Mouse (Mus musculus): Measurements from ENCODE around the gene Tmeff2. TPM values are rescaled to one million over a fixed set of nuclear protein-coding genes. Genes with fewer than 3 reads are reported as not detected.
A peak's percentile ranks its signal among the peaks of the same experiment; 100 is the strongest.

Tmeff2 gene
- polyA plus RNA-seq, 1 experiment from 2014 or later = 24.6 TPM

DNA sequence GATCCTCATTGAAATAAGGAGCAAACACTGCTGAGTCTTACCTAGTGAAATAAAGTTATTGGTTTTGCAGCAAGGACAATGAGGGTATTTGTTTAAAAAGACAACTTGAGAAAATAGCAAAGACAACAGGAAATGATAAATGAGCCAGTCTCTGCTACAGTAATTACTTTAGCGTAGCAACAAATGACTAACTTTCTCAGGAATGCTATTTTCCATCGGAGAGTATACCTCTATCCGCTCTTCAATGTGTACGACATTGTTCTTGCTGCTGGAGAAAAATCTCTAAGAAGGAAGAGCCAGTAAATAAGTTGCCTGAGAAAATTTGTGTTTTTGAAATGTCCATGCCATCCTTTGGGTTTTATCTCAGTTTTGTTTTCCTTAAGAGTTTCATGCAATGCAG is 245.2 kb downstream of the Tmeff2 start:
- Histone ChIP-seq H3K9ac (ENCODE audit: low read length) (no peak overlapping the region), H3K27me3 (replicated peaks; ENCODE audit: control insufficient read depth, insufficient read depth, low read length) (no peaks in the 10 kb centered on the region), H3K36me3 (ENCODE audit: control insufficient read depth, insufficient read depth, low read length) (no peaks in the 10 kb centered on the region), H3K4me2 (ENCODE audit: low read length) (no peak overlapping the region), H3K4me3 (ENCODE audit: low read depth, low read length) (no peak overlapping the region), H3K27ac (ENCODE audit: low read depth, low read length) (no peak overlapping the region), H3K4me1 (ENCODE audit: control insufficient read depth, insufficient read depth, low read length) (no peaks in the 10 kb centered on the region), H3K9me3 (replicated peaks; ENCODE audit: control insufficient read depth, low read length) (no peaks in the 10 kb centered on the region)
- no peak for DNase-seq (ENCODE audit: low spot score)
- ATAC-seq = no peak
- 89% methylated on average over 4 of the region's 4 CpGs for WGBS

DNA sequence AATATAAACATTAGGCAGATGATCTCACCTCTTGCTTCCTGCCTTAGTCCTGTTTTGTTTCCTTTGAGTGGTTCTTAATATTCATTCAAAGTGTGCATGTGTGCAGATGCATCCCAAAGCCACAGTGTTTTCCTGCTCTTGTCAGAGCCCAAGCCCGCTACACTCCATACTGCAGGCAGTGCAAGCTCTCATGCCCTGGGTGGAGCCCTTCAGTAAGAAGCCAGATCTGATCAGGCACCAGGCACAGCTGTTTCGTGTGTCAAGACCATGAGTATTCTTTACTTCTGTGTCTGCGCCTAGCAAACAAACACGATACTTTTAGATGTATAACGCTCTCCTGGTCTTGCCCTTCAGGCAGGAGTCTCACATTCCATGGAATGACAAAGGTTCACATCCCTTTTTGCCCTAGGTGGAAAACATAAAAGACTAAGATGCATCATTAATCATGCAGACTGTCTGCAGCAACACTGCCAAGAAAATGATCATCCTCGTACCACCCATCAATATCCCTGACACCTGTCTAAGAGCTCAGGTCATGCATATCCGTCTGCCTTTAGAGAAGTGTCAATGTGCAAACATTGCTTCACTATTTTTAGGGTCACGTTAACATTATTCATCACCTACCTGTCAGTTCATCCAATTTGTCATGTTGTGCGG is 248.2 kb downstream of the Tmeff2 start:
- Histone ChIP-seq H3K9me3 (replicated peaks; ENCODE audit: control insufficient read depth, low read length) (no peaks in the 10 kb centered on the region), H3K4me2 (ENCODE audit: low read length) (no peak overlapping the region), H3K36me3 (ENCODE audit: control insufficient read depth, insufficient read depth, low read length) (no peaks in the 10 kb centered on the region), H3K4me1 (ENCODE audit: control insufficient read depth, insufficient read depth, low read length) (no peaks in the 10 kb centered on the region), H3K9ac (ENCODE audit: low read length) (no peak overlapping the region), H3K27ac (ENCODE audit: low read depth, low read length) (no peak overlapping the region), H3K4me3 (ENCODE audit: low read depth, low read length) (no peak overlapping the region), H3K27me3 (replicated peaks; ENCODE audit: control insufficient read depth, insufficient read depth, low read length) (no peaks in the 10 kb centered on the region)
- peak; percentile 46; the same call in 1 of the 2 replicates for ATAC-seq
- 80% methylated on average over 9 of the region's 9 CpGs for WGBS
- DNase-seq (ENCODE audit: low spot score) = no peak

DNA sequence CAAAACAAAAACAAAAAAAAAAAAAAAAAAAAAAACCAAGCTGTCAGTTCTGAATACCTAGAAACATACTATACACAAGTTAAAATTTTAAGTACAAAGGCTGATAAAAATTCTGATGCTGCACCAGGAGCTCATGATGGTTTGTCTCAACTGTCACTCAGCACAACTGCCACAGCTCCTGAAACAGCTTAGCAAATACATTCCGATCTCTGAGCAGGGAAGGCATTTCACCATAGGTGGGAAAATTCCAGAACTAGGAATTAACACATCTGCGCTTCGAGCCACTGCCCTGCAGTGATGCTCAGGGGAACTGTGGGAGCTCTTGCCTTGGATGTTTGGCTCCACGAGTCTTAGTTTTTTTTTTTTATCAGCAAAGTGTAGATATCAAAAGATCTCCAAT is 249.0 kb downstream of the Tmeff2 start:
- DNase-seq (ENCODE audit: low spot score) = no peak

DNA sequence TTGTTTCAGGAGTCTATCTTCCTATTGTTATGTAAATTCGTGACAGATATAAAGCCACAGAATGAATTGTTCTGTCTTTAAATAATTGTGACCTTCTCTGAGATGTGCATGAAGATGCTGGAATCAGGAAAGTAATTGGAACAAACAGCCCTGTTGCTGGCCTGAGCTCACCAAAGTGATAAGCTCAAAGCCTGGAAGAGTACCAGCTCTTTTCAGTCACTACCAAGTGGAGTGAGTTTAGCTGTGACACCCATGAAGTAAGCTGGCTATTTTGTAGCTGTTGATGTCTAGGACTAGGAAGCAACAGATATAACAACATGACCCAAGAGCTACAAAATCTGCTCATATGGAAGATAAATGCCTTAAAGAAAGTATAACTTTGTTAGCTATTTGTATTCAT is 249.4 kb downstream of the Tmeff2 start:
- Histone ChIP-seq H3K36me3 (ENCODE audit: control insufficient read depth, insufficient read depth, low read length) (no peaks in the 10 kb centered on the region), H3K9me3 (replicated peaks; ENCODE audit: control insufficient read depth, low read length) (no peaks in the 10 kb centered on the region), H3K27ac (ENCODE audit: low read depth, low read length) (no peak overlapping the region), H3K9ac (ENCODE audit: low read length) (no peak overlapping the region), H3K27me3 (replicated peaks; ENCODE audit: control insufficient read depth, insufficient read depth, low read length) (no peaks in the 10 kb centered on the region), H3K4me2 (ENCODE audit: low read length) (no peak overlapping the region), H3K4me1 (ENCODE audit: control insufficient read depth, insufficient read depth, low read length) (no peaks in the 10 kb centered on the region), H3K4me3 (ENCODE audit: low read depth, low read length) (no peak overlapping the region)
- no peak for DNase-seq (ENCODE audit: low spot score)
- 90% methylated on average over 1 of the region's 1 CpGs for WGBS
- no peak for ATAC-seq

More for the DNA sequence above, 249.0 kb downstream of the Tmeff2 start:
- Histone ChIP-seq H3K9me3 (replicated peaks; ENCODE audit: control insufficient read depth, low read length) (no peaks in the 10 kb centered on the region), H3K4me3 (ENCODE audit: low read depth, low read length) (no peak overlapping the region), H3K4me2 (ENCODE audit: low read length) (no peak overlapping the region), H3K27ac (ENCODE audit: low read depth, low read length) (no peak overlapping the region), H3K4me1 (ENCODE audit: control insufficient read depth, insufficient read depth, low read length) (no peaks in the 10 kb centered on the region), H3K9ac (ENCODE audit: low read length) (no peak overlapping the region), H3K36me3 (ENCODE audit: control insufficient read depth, insufficient read depth, low read length) (no peaks in the 10 kb centered on the region), H3K27me3 (replicated peaks; ENCODE audit: control insufficient read depth, insufficient read depth, low read length) (no peaks in the 10 kb centered on the region)
- ATAC-seq = no peak
- 64% methylated on average over 4 of the region's 4 CpGs for WGBS

DNA sequence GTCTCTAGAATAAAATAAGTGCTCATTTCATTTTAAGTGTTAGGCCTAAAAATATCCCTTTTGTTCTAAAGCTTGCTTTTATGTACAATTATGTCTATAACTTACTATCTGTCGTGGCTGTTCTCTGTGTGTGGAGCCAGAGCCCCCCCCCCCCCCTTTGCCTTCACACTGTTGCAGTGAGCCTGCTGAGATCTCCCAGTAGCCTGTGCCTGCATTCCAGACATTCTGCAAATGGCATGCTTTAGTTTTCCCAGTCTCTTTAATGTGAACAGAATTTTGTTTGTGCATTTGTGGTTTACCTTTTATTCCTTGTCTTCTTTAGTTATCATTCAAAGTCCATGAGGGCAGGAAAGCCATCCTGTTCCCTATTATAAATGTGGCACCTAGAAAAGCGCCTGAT is 251.6 kb downstream of the Tmeff2 start:
- no peak overlapping the region for H3K4me2 ChIP-seq (ENCODE audit: low read length)

DNA sequence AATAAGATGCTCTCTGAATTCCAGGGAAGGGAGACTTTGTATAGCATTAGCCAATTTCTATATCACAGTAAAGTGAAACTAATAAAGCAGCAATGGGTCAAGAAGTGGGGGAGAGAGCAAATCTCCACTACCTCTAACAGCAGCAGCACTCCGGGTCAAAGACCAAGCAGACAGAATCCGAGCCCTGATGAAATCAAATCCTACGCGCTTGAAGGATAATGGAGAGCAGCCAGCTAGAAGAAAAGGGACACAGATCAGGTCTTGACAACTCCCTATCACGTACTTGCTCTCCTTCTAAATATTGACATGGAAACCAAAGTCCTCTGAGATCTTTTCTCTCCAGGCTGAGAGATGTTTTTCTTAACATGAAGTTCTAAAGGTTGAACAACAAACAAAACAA is 252.4 kb downstream of the Tmeff2 start:
- Histone ChIP-seq H3K27ac (ENCODE audit: low read depth, low read length) (no peak overlapping the region), H3K4me2 (ENCODE audit: low read length) (no peak overlapping the region), H3K36me3 (ENCODE audit: control insufficient read depth, insufficient read depth, low read length) (no peaks in the 10 kb centered on the region), H3K27me3 (replicated peaks; ENCODE audit: control insufficient read depth, insufficient read depth, low read length) (no peaks in the 10 kb centered on the region), H3K9me3 (replicated peaks; ENCODE audit: control insufficient read depth, low read length) (no peaks in the 10 kb centered on the region), H3K4me3 (ENCODE audit: low read depth, low read length) (no peak overlapping the region), H3K9ac (ENCODE audit: low read length) (no peak overlapping the region), H3K4me1 (ENCODE audit: control insufficient read depth, insufficient read depth, low read length) (no peaks in the 10 kb centered on the region)
- no peak for DNase-seq (ENCODE audit: low spot score)
- no peak for ATAC-seq
- 29% methylated on average over 5 of the region's 5 CpGs for WGBS

More for the DNA sequence above, 251.6 kb downstream of the Tmeff2 start:
- Histone ChIP-seq H3K4me3 (ENCODE audit: low read depth, low read length) (no peak overlapping the region), H3K27me3 (replicated peaks; ENCODE audit: control insufficient read depth, insufficient read depth, low read length) (no peaks in the 10 kb centered on the region), H3K27ac (ENCODE audit: low read depth, low read length) (no peak overlapping the region), H3K4me1 (ENCODE audit: control insufficient read depth, insufficient read depth, low read length) (no peaks in the 10 kb centered on the region), H3K36me3 (ENCODE audit: control insufficient read depth, insufficient read depth, low read length) (no peaks in the 10 kb centered on the region), H3K9me3 (replicated peaks; ENCODE audit: control insufficient read depth, low read length) (no peaks in the 10 kb centered on the region), H3K9ac (ENCODE audit: low read length) (no peak overlapping the region)
- DNase-seq (ENCODE audit: low spot score) (no peak), ATAC-seq (no peak)
- 46% methylated on average over 2 of the region's 2 CpGs for WGBS

- DNase-seq (ENCODE audit: low spot score) (no peak), ATAC-seq (no peak)
- no peak overlapping the region for H3K4me2 ChIP-seq (ENCODE audit: low read length)
- no peaks in the 10 kb centered on the region for H3K36me3 ChIP-seq (ENCODE audit: control insufficient read depth, insufficient read depth, low read length)
- H3K9me3 ChIP-seq (replicated peaks; ENCODE audit: control insufficient read depth, low read length) = no peaks in the 10 kb centered on the region
- no peak overlapping the region for H3K9ac ChIP-seq (ENCODE audit: low read length)
- H3K27ac ChIP-seq (ENCODE audit: low read depth, low read length) = no peak overlapping the region
- H3K4me1 ChIP-seq (ENCODE audit: control insufficient read depth, insufficient read depth, low read length) = no peaks in the 10 kb centered on the region
- no peaks in the 10 kb centered on the region for H3K27me3 ChIP-seq (replicated peaks; ENCODE audit: control insufficient read depth, insufficient read depth, low read length)
- WGBS = 84% methylated on average over 2 of the region's 2 CpGs
- no peak overlapping the region for H3K4me3 ChIP-seq (ENCODE audit: low read depth, low read length)
Measured at GRCm38 (mm10) chr1:51184276-51184675, 283.8 kb downstream of the Tmeff2 start.

GRCm38 (mm10) chr1:51189008-51189407 is 288.6 kb downstream of the Tmeff2 start:
- Histone ChIP-seq H3K9me3 (replicated peaks; ENCODE audit: control insufficient read depth, low read length) (no peaks in the 10 kb centered on the region), H3K9ac (ENCODE audit: low read length) (no peak overlapping the region), H3K4me2 (ENCODE audit: low read length) (no peak overlapping the region), H3K4me1 (ENCODE audit: control insufficient read depth, insufficient read depth, low read length) (no peaks in the 10 kb centered on the region), H3K27me3 (replicated peaks; ENCODE audit: control insufficient read depth, insufficient read depth, low read length) (no peaks in the 10 kb centered on the region), H3K27ac (ENCODE audit: low read depth, low read length) (no peak overlapping the region), H3K4me3 (ENCODE audit: low read depth, low read length) (no peak overlapping the region), H3K36me3 (ENCODE audit: control insufficient read depth, insufficient read depth, low read length) (no peaks in the 10 kb centered on the region)
- ATAC-seq (no peak), DNase-seq (ENCODE audit: low spot score) (no peak)
- 92% methylated on average over 5 of the region's 5 CpGs for WGBS

- H3K9ac ChIP-seq (ENCODE audit: low read length) = no peak overlapping the region
- DNase-seq (ENCODE audit: low spot score) (no peak), ATAC-seq (no peak)
- no peaks in the 10 kb centered on the region for H3K27me3 ChIP-seq (replicated peaks; ENCODE audit: control insufficient read depth, insufficient read depth, low read length)
- no peak overlapping the region for H3K27ac ChIP-seq (ENCODE audit: low read depth, low read length)
- no peak overlapping the region for H3K4me3 ChIP-seq (ENCODE audit: low read depth, low read length)
- H3K9me3 ChIP-seq (replicated peaks; ENCODE audit: control insufficient read depth, low read length) = no peaks in the 10 kb centered on the region
- no peaks in the 10 kb centered on the region for H3K4me1 ChIP-seq (ENCODE audit: control insufficient read depth, insufficient read depth, low read length)
- no peaks in the 10 kb centered on the region for H3K36me3 ChIP-seq (ENCODE audit: control insufficient read depth, insufficient read depth, low read length)
- no peak overlapping the region for H3K4me2 ChIP-seq (ENCODE audit: low read length)
Measured at GRCm38 (mm10) chr1:51191253-51191652, 290.8 kb downstream of the Tmeff2 start.

All from forebrain, embryonic 14.5 days (tissue).